Mouse (Mus musculus) lung, postnatal 0 days (tissue): ENCODE results near the gene Clec9a.

Experiments
- CTCF ChIP-seq: IDR thresholded peaks from 2 replicates; pipeline ENCODE4 v1.5.1; 2016; ENCODE audit warnings: antibody characterized with exemption, mild to moderate bottlenecking
- EP300 ChIP-seq: IDR thresholded peaks from 2 replicates; pipeline ENCODE4 v1.6.1; 2016; ENCODE audit warnings: antibody characterized with exemption, mild to moderate bottlenecking, control low read depth

- no peak for TF ChIP-seq CTCF
- no peak for TF ChIP-seq EP300
These were observed 26.9 kb upstream of the Clec9a start for GRCm38 (mm10) chr6:129381736-129382135.
